In genomic region chr12:4506810-4507430, GRCm38 (mm10) we compare ENCODE assay signal across 20 mouse cellular contexts. TPM values are rescaled to one million over a fixed set of nuclear protein-coding genes. Genes with fewer than 3 reads are reported as not detected.
DNase-seq lines count a peak whose midpoint lies in the region; ATAC-seq and TF ChIP-seq lines count a peak whose summit lies in the region.
"Had no signal": no experiment of that assay in that cellular context is flagged by ENCODE, and none has a peak within 500 bp of the region (broad histone marks: within the 10 kb centered on the region; RNA-seq: fewer than 3 reads in every experiment).

No protein-coding gene starts in this region.

- H3K9me3 ChIP-seq in forebrain, postnatal 0 days (ENCODE audit: low read length), result no peaks in the 10 kb centered on the region
- H3K9me3 ChIP-seq in forebrain, embryonic 13.5 days (replicated peaks), result no peaks in the 10 kb centered on the region
- no peaks in the 10 kb centered on the region for H3K9me3 ChIP-seq in midbrain, postnatal 0 days (ENCODE audit: low read length)
- H3K9me3 ChIP-seq in midbrain, embryonic 10.5 days (replicated peaks), result no peaks in the 10 kb centered on the region
- H3K9me3 ChIP-seq in intestine, embryonic 15.5 days, result no peaks in the 10 kb centered on the region
- no peaks in the 10 kb centered on the region for H3K9me3 ChIP-seq in neural tube, embryonic 14.5 days (ENCODE audit: control insufficient read depth, low read length)
- no peaks in the 10 kb centered on the region for H3K9me3 ChIP-seq in forebrain, embryonic 14.5 days (replicated peaks; ENCODE audit: control insufficient read depth, low read length)
- H3K9me3 ChIP-seq: embryonic facial prominence, embryonic 10.5 days; kidney, embryonic 15.5 days; limb, embryonic 10.5 days; liver, embryonic 15.5 days; lung, embryonic 15.5 days had no signal

- WGBS in forebrain, postnatal 0 days, result 29% methylated on average over 7 of the region's 7 CpGs
- 30% methylated on average over 7 of the region's 7 CpGs for WGBS in forebrain, embryonic 13.5 days
- WGBS in midbrain, postnatal 0 days, result 25% methylated on average over 7 of the region's 7 CpGs
- 36% methylated on average over 7 of the region's 7 CpGs for WGBS in midbrain, embryonic 10.5 days
- 31% methylated on average over 7 of the region's 7 CpGs for WGBS in intestine, embryonic 15.5 days
- 37% methylated on average over 7 of the region's 7 CpGs for WGBS in neural tube, embryonic 14.5 days
- WGBS in forebrain, embryonic 14.5 days, result 31% methylated on average over 7 of the region's 7 CpGs

- peak; percentile 4; the same call in 1 of the 2 replicates for ATAC-seq in forebrain, postnatal 0 days
- no peak for ATAC-seq in forebrain, embryonic 13.5 days
- ATAC-seq in midbrain, postnatal 0 days (ENCODE audit: low FRiP score), result no peak
- ATAC-seq in intestine, embryonic 15.5 days, result peak; percentile 72
- ATAC-seq in neural tube, embryonic 14.5 days (ENCODE audit: low read depth), result peak; percentile 15; the same call in 1 of the 2 replicates
- ATAC-seq in forebrain, embryonic 14.5 days, result no peak
- ATAC-seq: inflammation-experienced regulatory T-cells, adult 6 months had no signal

- no peak overlapping the region for H3K9ac ChIP-seq in forebrain, postnatal 0 days
- H3K9ac ChIP-seq in forebrain, embryonic 13.5 days, result no peak overlapping the region
- H3K9ac ChIP-seq in midbrain, postnatal 0 days (replicated peaks; ENCODE audit: low read length, poor library complexity, severe bottlenecking), result no peak overlapping the region
- no peak overlapping the region for H3K9ac ChIP-seq in intestine, embryonic 15.5 days
- H3K9ac ChIP-seq in neural tube, embryonic 14.5 days (replicated peaks; ENCODE audit: low read depth, low read length), result no peak overlapping the region
- H3K9ac ChIP-seq in forebrain, embryonic 14.5 days (ENCODE audit: low read length), result no peak overlapping the region
- H3K9ac ChIP-seq: kidney, embryonic 15.5 days; liver, embryonic 15.5 days; lung, embryonic 15.5 days had no signal

- H3K4me2 ChIP-seq in forebrain, postnatal 0 days (ENCODE audit: low read depth), result no peak overlapping the region
- no peak overlapping the region for H3K4me2 ChIP-seq in forebrain, embryonic 13.5 days
- no peak overlapping the region for H3K4me2 ChIP-seq in midbrain, postnatal 0 days (ENCODE audit: low read depth, low read length, poor library complexity, severe bottlenecking)
- H3K4me2 ChIP-seq in intestine, embryonic 15.5 days (replicated peaks), result no peak overlapping the region
- H3K4me2 ChIP-seq in neural tube, embryonic 14.5 days (ENCODE audit: low read depth, low read length), result no peak overlapping the region
- H3K4me2 ChIP-seq in forebrain, embryonic 14.5 days (ENCODE audit: low read length), result no peak overlapping the region
- H3K4me2 ChIP-seq: kidney, embryonic 15.5 days; liver, embryonic 15.5 days; lung, embryonic 15.5 days had no signal

- peak overlapping the region; percentile 2; the same call in 1 of the 2 replicates for H3K27ac ChIP-seq in forebrain, postnatal 0 days (ENCODE audit: low read depth, low read length)
- H3K27ac ChIP-seq in forebrain, embryonic 13.5 days, result no peak overlapping the region
- H3K27ac ChIP-seq in midbrain, postnatal 0 days (ENCODE audit: low read depth, low read length), result 0 out of 2 replicates have a peak overlapping the region, but pooled peaks have one; percentile 1
- no peak overlapping the region for H3K27ac ChIP-seq in midbrain, embryonic 10.5 days (replicated peaks)
- no peak overlapping the region for H3K27ac ChIP-seq in intestine, embryonic 15.5 days
- no peak overlapping the region for H3K27ac ChIP-seq in neural tube, embryonic 14.5 days (ENCODE audit: low read depth, low read length)
- no peak overlapping the region for H3K27ac ChIP-seq in forebrain, embryonic 14.5 days (ENCODE audit: low read depth, low read length)
- H3K27ac ChIP-seq: embryonic facial prominence, embryonic 10.5 days; kidney, embryonic 15.5 days; limb, embryonic 10.5 days; liver, embryonic 15.5 days; lung, embryonic 15.5 days had no signal

- no peaks in the 10 kb centered on the region for H3K36me3 ChIP-seq in forebrain, postnatal 0 days (ENCODE audit: insufficient read depth)
- no peaks in the 10 kb centered on the region for H3K36me3 ChIP-seq in forebrain, embryonic 13.5 days (ENCODE audit: poor library complexity, severe bottlenecking)
- H3K36me3 ChIP-seq in midbrain, postnatal 0 days (ENCODE audit: insufficient read depth, low read length), result no peaks in the 10 kb centered on the region
- no peaks in the 10 kb centered on the region for H3K36me3 ChIP-seq in midbrain, embryonic 10.5 days
- H3K36me3 ChIP-seq in intestine, embryonic 15.5 days, result no peaks in the 10 kb centered on the region
- no peaks in the 10 kb centered on the region for H3K36me3 ChIP-seq in neural tube, embryonic 14.5 days (ENCODE audit: control insufficient read depth, insufficient read depth, low read length)
- no peaks in the 10 kb centered on the region for H3K36me3 ChIP-seq in forebrain, embryonic 14.5 days (ENCODE audit: control insufficient read depth, insufficient read depth, low read length)
- H3K36me3 ChIP-seq: embryonic facial prominence, embryonic 10.5 days; kidney, embryonic 15.5 days; limb, embryonic 10.5 days; liver, embryonic 15.5 days; lung, embryonic 15.5 days had no signal

- no peak overlapping the region for H3K4me3 ChIP-seq in forebrain, postnatal 0 days (ENCODE audit: low read depth, low read length)
- H3K4me3 ChIP-seq in forebrain, embryonic 13.5 days, result no peak overlapping the region
- H3K4me3 ChIP-seq in midbrain, postnatal 0 days (ENCODE audit: low read depth, low read length), result no peak overlapping the region
- no peak overlapping the region for H3K4me3 ChIP-seq in midbrain, embryonic 10.5 days
- no peak overlapping the region for H3K4me3 ChIP-seq in intestine, embryonic 15.5 days (replicated peaks)
- no peak overlapping the region for H3K4me3 ChIP-seq in neural tube, embryonic 14.5 days (ENCODE audit: low read depth, low read length)
- no peak overlapping the region for H3K4me3 ChIP-seq in forebrain, embryonic 14.5 days (ENCODE audit: low read depth, low read length)
- H3K4me3 ChIP-seq: embryonic facial prominence, embryonic 10.5 days; kidney, embryonic 15.5 days; limb, embryonic 10.5 days; liver, embryonic 15.5 days; lung, embryonic 15.5 days had no signal

- H3K4me1 ChIP-seq in forebrain, postnatal 0 days (ENCODE audit: insufficient read depth), result peaks cover 15% of the 10 kb centered on the region
- peaks cover 16% of the 10 kb centered on the region for H3K4me1 ChIP-seq in forebrain, embryonic 13.5 days
- 0 out of 2 replicates have a peak, but pooled peaks cover 4% of the 10 kb centered on the region for H3K4me1 ChIP-seq in midbrain, postnatal 0 days (ENCODE audit: insufficient read depth, low read length)
- H3K4me1 ChIP-seq in midbrain, embryonic 10.5 days, result peaks cover 14% of the 10 kb centered on the region
- 0 out of 2 replicates have a peak, but pooled peaks cover 4% of the 10 kb centered on the region for H3K4me1 ChIP-seq in intestine, embryonic 15.5 days (replicated peaks)
- H3K4me1 ChIP-seq in neural tube, embryonic 14.5 days (ENCODE audit: control insufficient read depth, insufficient read depth, low read length), result 0 out of 2 replicates have a peak, but pooled peaks cover 3% of the 10 kb centered on the region
- H3K4me1 ChIP-seq in forebrain, embryonic 14.5 days (ENCODE audit: control insufficient read depth, insufficient read depth, low read length), result peaks cover 10% of the 10 kb centered on the region; the same call in 1 of the 2 replicates

- TF ChIP-seq CTCF in forebrain, postnatal 0 days (IDR thresholded peaks at IDR 0.05; ENCODE audit: low read depth), result no peak
- no peak for TF ChIP-seq CTCF in midbrain, postnatal 0 days (IDR thresholded peaks at IDR 0.05)

- H3K27me3 ChIP-seq in forebrain, postnatal 0 days (ENCODE audit: insufficient read depth, low read length), result no peaks in the 10 kb centered on the region
- H3K27me3 ChIP-seq in forebrain, embryonic 13.5 days, result no peaks in the 10 kb centered on the region
- no peaks in the 10 kb centered on the region for H3K27me3 ChIP-seq in midbrain, postnatal 0 days (ENCODE audit: insufficient read depth, low read length)
- no peaks in the 10 kb centered on the region for H3K27me3 ChIP-seq in midbrain, embryonic 10.5 days (ENCODE audit: low read depth, poor library complexity, severe bottlenecking)
- no peaks in the 10 kb centered on the region for H3K27me3 ChIP-seq in intestine, embryonic 15.5 days (replicated peaks)
- no peaks in the 10 kb centered on the region for H3K27me3 ChIP-seq in neural tube, embryonic 14.5 days (ENCODE audit: control insufficient read depth, insufficient read depth, low read length)
- no peaks in the 10 kb centered on the region for H3K27me3 ChIP-seq in forebrain, embryonic 14.5 days (replicated peaks; ENCODE audit: control insufficient read depth, insufficient read depth, low read length)
- H3K27me3 ChIP-seq: kidney, embryonic 15.5 days; liver, embryonic 15.5 days; lung, embryonic 15.5 days had no signal

- DNase-seq in forebrain, postnatal 0 days, result no peak
- DNase-seq in midbrain, postnatal 0 days (ENCODE audit: low spot score), result no peak
- no peak for DNase-seq in midbrain, embryonic 10.5 days (ENCODE audit: low spot score)
- no peak for DNase-seq in urinary bladder, postnatal 14 days (ENCODE audit: low spot score)
- DNase-seq in forebrain, embryonic 14.5 days (ENCODE audit: low spot score), result no peak
- DNase-seq: adrenal gland, postnatal 25 days; kidney, postnatal 4 days; liver; lung, postnatal 36 days; spleen, adult 18-20 months; thymus, postnatal 25 days had no signal

RNA-seq across cellular contexts. Expression of gene Ncoa1, which starts 29.9 kb away (rescaled TPM):
- total RNA-seq in forebrain, postnatal 0 days (2014; rRNA removed), result 43.2 and 46.1 TPM in 2 replicates
- 15.5 and 20.2 TPM in 2 replicates for polyA plus RNA-seq in forebrain, postnatal 0 days (2015; fragmentation: Nextera tagmentation; extraction: Ambion mirVana)
- polyA plus RNA-seq in forebrain, embryonic 13.5 days (2015; fragmentation: Nextera tagmentation; extraction: Ambion mirVana), result 12.7 and 13.6 TPM in 2 replicates
- 37.2 and 43.5 TPM in 2 replicates for total RNA-seq in midbrain, postnatal 0 days (2014; rRNA removed)
- 9.9 and 11.2 TPM in 2 replicates for polyA plus RNA-seq in midbrain, postnatal 0 days (2015; fragmentation: Nextera tagmentation; extraction: Ambion mirVana)
- 2.3 and 3.0 TPM in 2 replicates for polyA plus RNA-seq in midbrain, embryonic 10.5 days (2016; fragmentation: Nextera tagmentation; extraction: Ambion mirVana)
- 6.3 and 6.7 TPM in 2 replicates for polyA plus RNA-seq in intestine, embryonic 15.5 days (2015; fragmentation: Nextera tagmentation; extraction: Ambion mirVana)
- 19.0 and 24.0 TPM in 2 replicates for polyA plus RNA-seq in neural tube, embryonic 14.5 days (2014; fragmentation: Nextera tagmentation; extraction: Ambion mirVana)
- 17.8 and 19.6 TPM in 2 replicates for polyA plus RNA-seq in forebrain, embryonic 14.5 days (2014; fragmentation: Nextera tagmentation; extraction: Ambion mirVana)

Comparison
In these comparisons a context has a peak if more than half of its experiments do, and no peak if none do; other contexts are left out.
1. ATAC-seq: peak in forebrain, postnatal 0 days (single experiment), intestine, embryonic 15.5 days (single experiment) and neural tube, embryonic 14.5 days (single experiment); none in forebrain, embryonic 13.5 days (single experiment), midbrain, postnatal 0 days (single experiment) and forebrain, embryonic 14.5 days (single experiment).
2. H3K27ac ChIP-seq: peak in forebrain, postnatal 0 days (single experiment) and midbrain, postnatal 0 days (single experiment); none in forebrain, embryonic 13.5 days (single experiment), midbrain, embryonic 10.5 days (single experiment), intestine, embryonic 15.5 days (single experiment), neural tube, embryonic 14.5 days (single experiment) and forebrain, embryonic 14.5 days (single experiment).